Mouse (Mus musculus) MEL (cell line): ENCODE results near the gene Mecom. TPM values are rescaled to one million over a fixed set of nuclear protein-coding genes. Genes with fewer than 3 reads are reported as not detected.

ENCODE experiments used
- DNase-seq: peaks from one replicate; pipeline ENCODE4 v3.0.0; 2011; ENCODE audit warnings: low read depth, low spot score
- H3K27ac ChIP-seq: 2 replicates; pipeline ENCODE4 v1.5.1; 2012; ENCODE audit warnings: low read depth, mild to moderate bottlenecking, control low read depth, low read length, moderate library complexity; ENCODE audit not compliant: control insufficient read depth
- H3K27me3 ChIP-seq, 2 experiments: fragments of 150-350 bp in 1 of 2; sonication (generic) in 1 of 2; 2 replicates each; pipeline ENCODE4 v1.6.1; 2012; ENCODE audit warnings: low read length in 2 of 2, mild to moderate bottlenecking in 2 of 2, improper control_type of control experiment in 1 of 2, moderate library complexity in 1 of 2; ENCODE audit not compliant: insufficient read depth in 2 of 2, control insufficient read depth in 1 of 2
- H3K36me3 ChIP-seq, 2 experiments: 2 replicates each; pipeline ENCODE4 v1.6.1; 2012 to 2014; ENCODE audit warnings: low read length in 2 of 2, improper control_type of control experiment in 1 of 2, inconsistent platforms in 1 of 2, mild to moderate bottlenecking in 1 of 2; ENCODE audit not compliant: insufficient read depth in 2 of 2, control insufficient read depth in 1 of 2
- H3K4me1 ChIP-seq, 2 experiments: fragments of 150-350 bp in 1 of 2; sonication (generic) in 1 of 2; 2 replicates each; pipeline ENCODE4 v1.6.1; 2012; ENCODE audit warnings: low read length in 2 of 2, improper control_type of control experiment in 1 of 2, mild to moderate bottlenecking in 1 of 2; ENCODE audit not compliant: insufficient read depth in 2 of 2, control insufficient read depth in 1 of 2
- H3K4me3 ChIP-seq, 2 experiments: fragments of 150-350 bp in 1 of 2; sonication (generic) in 1 of 2; 2 replicates each; pipeline ENCODE4 v1.5.1; 2012; ENCODE audit warnings: low read depth in 2 of 2, low read length in 2 of 2, mild to moderate bottlenecking in 2 of 2, moderate library complexity in 2 of 2, control low read depth in 1 of 2, improper control_type of control experiment in 1 of 2; ENCODE audit not compliant: control insufficient read depth in 1 of 2, insufficient read depth in 1 of 2
- H3K79me2 ChIP-seq: 2 replicates; pipeline ENCODE4 v1.6.1; 2012; ENCODE audit warnings: mild to moderate bottlenecking, low read length, moderate library complexity; ENCODE audit not compliant: control insufficient read depth, poor library complexity, insufficient read depth
- H3K9ac ChIP-seq: 2 replicates; pipeline ENCODE4 v1.6.1; 2012; ENCODE audit warnings: low read depth, mild to moderate bottlenecking, control low read depth, low read length, moderate library complexity; ENCODE audit not compliant: control insufficient read depth, poor library complexity, severe bottlenecking
- H3K9me3 ChIP-seq: fragments of 150-350 bp; sonication (generic); replicated peaks from 2 replicates; pipeline ENCODE4 v1.6.1; 2012; ENCODE audit warnings: mild to moderate bottlenecking, low read length, improper control_type of control experiment, moderate library complexity; ENCODE audit not compliant: insufficient read depth
- CTCF ChIP-seq, 3 experiments: IDR thresholded peaks in 2 of 3; conservative IDR thresholded peaks in 1 of 3; 2 replicates each; pipeline ENCODE4 v1.5.1; 2011 to 2012; ENCODE audit warnings: low read length in 3 of 3, low read depth in 2 of 3, mild to moderate bottlenecking in 2 of 3, improper control_type of control experiment in 1 of 3, inconsistent platforms in 1 of 3, mixed read lengths in 1 of 3, moderate library complexity in 1 of 3; ENCODE audit not compliant: control insufficient read depth in 1 of 3, insufficient read depth in 1 of 3, poor library complexity in 1 of 3, severe bottlenecking in 1 of 3
- KAT2A ChIP-seq: conservative IDR thresholded peaks from 2 replicates; pipeline ENCODE4 v1.6.1; 2012; ENCODE audit warnings: low read depth, low read length, improper control_type of control experiment, inconsistent platforms
- NRF1 ChIP-seq: IDR thresholded peaks from 2 replicates; pipeline ENCODE4 v1.6.1; 2014; ENCODE audit warnings: low read depth, mild to moderate bottlenecking, inconsistent platforms, low read length, improper control_type of control experiment, moderate library complexity; ENCODE audit not compliant: poor library complexity, insufficient read depth, severe bottlenecking
- POLR2AphosphoS2 ChIP-seq: IDR thresholded peaks from 2 replicates; pipeline ENCODE4 v1.6.1; 2011; ENCODE audit warnings: low read length, improper control_type of control experiment
- POLR2AphosphoS5 ChIP-seq: IDR thresholded peaks from 2 replicates; pipeline ENCODE4 v1.6.1; 2012; ENCODE audit warnings: low read depth, borderline replicate concordance, mild to moderate bottlenecking, inconsistent platforms, low read length, moderate library complexity, mixed read lengths
- RAD21 ChIP-seq: IDR thresholded peaks from 2 replicates; pipeline ENCODE4 v1.6.1; 2011; ENCODE audit warnings: mild to moderate bottlenecking, low read depth, low read length, improper control_type of control experiment
- SIN3A ChIP-seq: IDR thresholded peaks from 2 replicates; pipeline ENCODE4 v1.6.1; 2012; ENCODE audit warnings: low read length, improper control_type of control experiment, inconsistent platforms
- TBP ChIP-seq: IDR thresholded peaks from 2 replicates; pipeline ENCODE4 v1.8.0; 2011; ENCODE audit warnings: low read depth, low read length, improper control_type of control experiment
- TCF12 ChIP-seq: IDR thresholded peaks from 2 replicates; pipeline ENCODE4 v1.6.1; 2014; ENCODE audit warnings: low read depth, mild to moderate bottlenecking, inconsistent platforms, low read length, improper control_type of control experiment, moderate library complexity
- UBTF ChIP-seq: IDR thresholded peaks from 2 replicates; pipeline ENCODE4 v1.6.1; 2012; ENCODE audit warnings: low read depth, mild to moderate bottlenecking, inconsistent platforms, low read length, improper control_type of control experiment, moderate library complexity, borderline replicate concordance; ENCODE audit not compliant: insufficient read depth
- USF2 ChIP-seq, 2 experiments: IDR thresholded peaks; 2 replicates each; pipeline ENCODE4 v1.6.1; 2011 to 2012; ENCODE audit warnings: improper control_type of control experiment in 2 of 2, low read length in 2 of 2, borderline replicate concordance in 1 of 2, inconsistent platforms in 1 of 2, low read depth in 1 of 2, mild to moderate bottlenecking in 1 of 2; ENCODE audit not compliant: insufficient read depth in 1 of 2
- ZMIZ1 ChIP-seq: IDR thresholded peaks from 2 replicates; pipeline ENCODE4 v1.6.1; 2012; ENCODE audit warnings: low read depth, mild to moderate bottlenecking, inconsistent platforms, low read length, improper control_type of control experiment, moderate library complexity
- polyA plus RNA-seq, 2 experiments: library from polyadenylated mRNA; stranded (reverse) in 1 of 2; unstranded in 1 of 2; fragments of >175 nt in 1 of 2; fragments of >200 nt in 1 of 2; gene quantifications; 2 replicates each; pipeline versions ENCODE4 v1.2.1 to v1.2.4; 2012; ENCODE audit warnings: low replicate concordance in 2 of 2, low read depth in 1 of 2; ENCODE audit not compliant: insufficient read length in 2 of 2, insufficient read depth in 1 of 2, missing spikeins in 1 of 2
- total RNA-seq: library from RNA; depleted of rRNA; stranded (reverse); fragments of 300-350 nt; gene quantifications from 2 replicates; pipeline ENCODE4 v1.2.3, GENCODE M21; 2012

Mecom gene
- total and polyA plus RNA-seq, 3 experiments = 0.04 TPM; not detected in 2

- H3K79me2 ChIP-seq = no peaks in the 10 kb centered on the region
- H3K36me3 ChIP-seq = no peaks in the 10 kb centered on the region
- no peak overlapping the region for H3K27ac ChIP-seq
- H3K27me3 ChIP-seq = no peaks in the 10 kb centered on the region
- no peak overlapping the region for H3K4me3 ChIP-seq
- H3K9ac ChIP-seq = no peak overlapping the region
- no peak for DNase-seq
- TF ChIP-seq RAD21 (no peak), TBP (no peak), ZMIZ1 (no peak), POLR2AphosphoS5 (no peak), TCF12 (no peak), UBTF (no peak), CTCF (IDR thresholded peaks at IDR 0.05 in 2 of 3, conservative IDR thresholded peaks at IDR 0.05 in 1 of 3; ENCODE audit: control insufficient read depth in 1 of 3, insufficient read depth in 1 of 3, low read depth in 2 of 3, low read length in 3 of 3, poor library complexity in 1 of 3, severe bottlenecking in 1 of 3) (no peak)
- no peaks in the 10 kb centered on the region for H3K9me3 ChIP-seq
- H3K4me1 ChIP-seq = no peaks in the 10 kb centered on the region
These were observed 89.7 kb downstream of the Mecom start for GRCm38 (mm10) chr3:30457975-30458678.

- no peak overlapping the region for H3K9ac ChIP-seq
- no peak for TF ChIP-seq USF2 (IDR thresholded peaks at IDR 0.05; ENCODE audit: borderline replicate concordance in 1 of 2, insufficient read depth in 1 of 2, low read depth in 1 of 2, low read length in 2 of 2)
- TF ChIP-seq POLR2AphosphoS2 = no peak
- TF ChIP-seq KAT2A = no peak
- TF ChIP-seq RAD21 = no peak
- no peak for TF ChIP-seq SIN3A
- TF ChIP-seq NRF1 = no peak
- no peaks in the 10 kb centered on the region for H3K4me1 ChIP-seq
- no peaks in the 10 kb centered on the region for H3K36me3 ChIP-seq
- no peaks in the 10 kb centered on the region for H3K79me2 ChIP-seq
- no peak for DNase-seq
- H3K4me3 ChIP-seq = no peak overlapping the region
- no peaks in the 10 kb centered on the region for H3K9me3 ChIP-seq
- H3K27me3 ChIP-seq = no peaks in the 10 kb centered on the region
- no peak overlapping the region for H3K27ac ChIP-seq
These were observed 91.9 kb downstream of the Mecom start for GRCm38 (mm10) chr3:30455902-30456301.
